Mouse (Mus musculus): ENCODE measurements at regions not wholly inside any gene's neighbourhood (a gene's known extent, or its start where the extent isn't known, plus 50 kb on each side); places are given as distances from the start of the nearest gene placed in this dataset.
A peak's percentile ranks its signal among the peaks of the same experiment; 100 is the strongest.

GRCm38 (mm10) chr17:22673891-22674622 is 73.3 kb downstream of the Vmn2r112 start:
- peak; percentile 66 for DNase-seq (ENCODE audit: low read depth, low spot score)
